Mouse (Mus musculus): ENCODE data around the gene Tbx6.

DNA sequence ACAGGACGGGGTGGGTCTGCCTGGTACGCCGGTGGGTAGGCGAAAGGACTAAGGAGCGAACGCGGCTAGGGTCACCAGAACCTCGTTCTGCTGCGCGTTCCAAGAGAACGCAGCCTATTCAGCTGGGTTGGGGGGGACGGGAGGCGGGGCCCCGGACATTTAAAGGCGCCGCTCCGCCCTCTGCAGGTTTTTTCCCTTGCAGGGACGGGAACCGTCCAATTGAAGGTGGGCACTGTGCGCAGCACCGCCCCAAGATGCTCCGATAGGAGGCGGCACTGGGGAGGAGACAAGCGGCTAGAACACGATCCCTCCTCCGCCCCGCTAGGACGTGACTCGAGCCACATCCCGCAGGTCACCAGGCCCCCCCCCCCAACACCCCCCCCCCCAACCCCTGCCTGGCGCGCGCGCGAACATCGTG, 17.8 kb downstream of the Tbx6 start:
- TF ChIP-seq POLR2A (IDR thresholded peaks at IDR 0.05; ENCODE audit: extremely low read depth, insufficient read depth, low read length) (peak; percentile 99), CTCF (IDR thresholded peaks at IDR 0.05; ENCODE audit: extremely low read depth, insufficient read depth, low read length) (0 out of 2 replicates have a peak, but pooled peaks have one; percentile 0)

Data from cortical plate, adult 2 months (tissue).